Mouse (Mus musculus) heart, adult 2 months (tissue): ENCODE results near the gene Apod. TPM values are rescaled to one million over a fixed set of nuclear protein-coding genes. Genes with fewer than 3 reads are reported as not detected.

Source experiments
- DNase-seq, 2 experiments: peaks; one replicate each; pipeline ENCODE4 v3.0.0; 2021
- H3K27ac ChIP-seq: fragments of 200-600 bp; 2 replicates; pipeline ENCODE4 v1.8.1; 2022
- H3K27me3 ChIP-seq: fragments of 200-500 bp; 2 replicates; pipeline ENCODE4 v1.6.1; 2012; ENCODE audit warnings: mild to moderate bottlenecking, low read length, inconsistent platforms, mixed read lengths; ENCODE audit not compliant: control insufficient read depth, insufficient read depth
- H3K36me3 ChIP-seq: fragments of 200-500 bp; 2 replicates; pipeline ENCODE4 v1.6.1; 2012; ENCODE audit warnings: low read length, inconsistent platforms; ENCODE audit not compliant: control insufficient read depth, insufficient read depth
- H3K4me1 ChIP-seq: fragments of 200-500 bp; 2 replicates; pipeline ENCODE4 v1.6.1; 2011; ENCODE audit warnings: low read length; ENCODE audit not compliant: control insufficient read depth, insufficient read depth
- H3K4me3 ChIP-seq: fragments of 200-600 bp; 2 replicates; pipeline ENCODE4 v1.8.1; 2022
- H3K79me2 ChIP-seq: fragments of 200-500 bp; replicated peaks from 2 replicates; pipeline ENCODE4 v1.6.1; 2012; ENCODE audit warnings: mild to moderate bottlenecking, inconsistent platforms, low read length, moderate library complexity, mixed read lengths; ENCODE audit not compliant: control insufficient read depth, insufficient read depth
- H3K9ac ChIP-seq: fragments of 200-500 bp; 2 replicates; pipeline ENCODE4 v1.6.1; 2012; ENCODE audit warnings: low read depth, mild to moderate bottlenecking, control low read depth, inconsistent platforms, low read length, mixed read lengths
- CTCF ChIP-seq: fragments of 200-600 bp; IDR thresholded peaks from 2 replicates; pipeline ENCODE4 v1.8.1; 2022; ENCODE audit warnings: antibody characterized with exemption, mild to moderate bottlenecking, moderate library complexity
- EP300 ChIP-seq: fragments of 200-500 bp; IDR thresholded peaks from 2 replicates; pipeline ENCODE4 v1.6.1; 2011; ENCODE audit warnings: low read depth, low read length, control low read depth; ENCODE audit not compliant: insufficient read depth
- POLR2A ChIP-seq: fragments of 200-500 bp; IDR thresholded peaks from 2 replicates; pipeline ENCODE4 v1.6.1; 2011; ENCODE audit warnings: mild to moderate bottlenecking, low read depth, low read length, control low read depth; ENCODE audit not compliant: insufficient read depth
- WGBS: fragments of 180-500 bp; shearing (Covaris S2); methylation state at CpG from one replicate; pipeline ENCODE4 v1.1.7; 2018; 5-methylcytosine and 5-hydroxymethylcytosine counted together
- intact Hi-C: fragments of 180-260 bp; cut with DNase I; formaldehyde crosslinking; loops from one replicate; pipeline ENCODE4 v1.15.1; 2025
- polyA plus RNA-seq: library from polyadenylated mRNA; depleted of rRNA; stranded (reverse); fragments of >200 nt; gene quantifications from 2 replicates; pipeline ENCODE4 v1.2.3, GENCODE M21; 2012
- total RNA-seq, 2 experiments: library from RNA; stranded (reverse); gene quantifications; 2 replicates each; pipeline ENCODE4 v1.2.3; 2021

Apod gene
- total and polyA plus RNA-seq, 3 experiments, result 4.7 to 7.5 (median 5.3) TPM

- intact Hi-C loops, result no loop called here
- Histone ChIP-seq H3K4me1 (peaks cover 9% of the 10 kb centered on the region), H3K9ac (no peak overlapping the region), H3K27me3 (no peaks in the 10 kb centered on the region), H3K4me3 (no peak overlapping the region), H3K36me3 (peaks cover 4% of the 10 kb centered on the region; the same call in 1 of the 2 replicates), H3K27ac (0 out of 2 replicates have a peak overlapping the region, but pooled peaks have one; percentile 6), H3K79me2 (no peaks in the 10 kb centered on the region)
- no peak for TF ChIP-seq POLR2A
- TF ChIP-seq EP300, result no peak
- no peak for TF ChIP-seq CTCF
- no peak for DNase-seq
- WGBS, result 59% methylated on average over 3 of the region's 3 CpGs
These were observed 26.9 kb downstream of the Apod start for GRCm38 (mm10) chr16:31287712-31288111.

GRCm38 (mm10) chr16:31286801-31287488 is 27.7 kb downstream of the Apod start:
- intact Hi-C loops, result no loop called here
- Histone ChIP-seq H3K79me2 (no peaks in the 10 kb centered on the region), H3K27ac (no peak overlapping the region), H3K9ac (no peak overlapping the region), H3K4me3 (no peak overlapping the region), H3K4me1 (peaks cover 13% of the 10 kb centered on the region), H3K27me3 (no peaks in the 10 kb centered on the region), H3K36me3 (peaks cover 6% of the 10 kb centered on the region; the same call in 1 of the 2 replicates)
- TF ChIP-seq EP300, result no peak
- TF ChIP-seq POLR2A, result no peak
- no peak for TF ChIP-seq CTCF
- no peak for DNase-seq
- WGBS, result 92% methylated on average over 11 of the region's 11 CpGs

GRCm38 (mm10) chr16:31281981-31282380 is 32.6 kb downstream of the Apod start:
- peak overlapping the region; percentile 6; the same call in 1 of the 2 replicates for H3K27ac ChIP-seq
- DNase-seq, result peak; percentile 65 to 68
- H3K79me2 ChIP-seq, result no peaks in the 10 kb centered on the region
- intact Hi-C loops, result no loop called here
- H3K9ac ChIP-seq, result no peak overlapping the region
- H3K4me1 ChIP-seq, result peaks cover 19% of the 10 kb centered on the region
- H3K27me3 ChIP-seq, result no peaks in the 10 kb centered on the region
- peaks cover 5% of the 10 kb centered on the region; the same call in 1 of the 2 replicates for H3K36me3 ChIP-seq
- no peak for TF ChIP-seq CTCF
- no peak for TF ChIP-seq EP300
- no peak for TF ChIP-seq POLR2A
- H3K4me3 ChIP-seq, result no peak overlapping the region
- WGBS, result 37% methylated on average over 2 of the region's 2 CpGs

- TF ChIP-seq POLR2A (no peak), EP300 (no peak), CTCF (no peak)
- no peak for DNase-seq
These were observed 34.4 kb downstream of the Apod start for GRCm38 (mm10) chr16:31280176-31280575.

GRCm38 (mm10) chr16:31278581-31278980 is 36.0 kb downstream of the Apod start:
- peak in 1 of 2 experiments; percentile 14 for DNase-seq
- whole genome bisulfite sequencing, result 61% methylated on average over 6 of the region's 6 CpGs
- intact Hi-C loops, result loop anchor here (1.0 to 10.0 kb wide), 3 partner anchors 25 to 724 kb away; partner anchors contain the start of gene Tmem44

More at GRCm38 (mm10) chr16:31280176-31280575, 34.4 kb downstream of the Apod start:
- Histone ChIP-seq H3K79me2 (no peaks in the 10 kb centered on the region), H3K27me3 (no peaks in the 10 kb centered on the region), H3K36me3 (peaks cover 5% of the 10 kb centered on the region; the same call in 1 of the 2 replicates), H3K9ac (no peak overlapping the region), H3K27ac (no peak overlapping the region), H3K4me1 (peaks cover 24% of the 10 kb centered on the region), H3K4me3 (no peak overlapping the region)
- 95% methylated on average over 4 of the region's 4 CpGs for WGBS
- intact Hi-C loops, result no loop called here

GRCm38 (mm10) chr16:31278081-31278480 is 36.5 kb downstream of the Apod start:
- 42% methylated on average over 2 of the region's 2 CpGs for WGBS
- Histone ChIP-seq H3K4me1 (peaks cover 24% of the 10 kb centered on the region), H3K9ac (no peak overlapping the region), H3K27ac (peak overlapping the region; percentile 79), H3K4me3 (no peak overlapping the region), H3K36me3 (peaks cover 10% of the 10 kb centered on the region), H3K27me3 (no peaks in the 10 kb centered on the region), H3K79me2 (no peaks in the 10 kb centered on the region)
- peak; percentile 84; the same call in 1 of the 2 replicates for TF ChIP-seq EP300
- TF ChIP-seq POLR2A, result 0 out of 2 replicates have a peak, but pooled peaks have one; percentile 18
- TF ChIP-seq CTCF, result no peak
- peak; percentile 46 to 63 for DNase-seq
- intact Hi-C loops, result loop anchor here (1.0 to 10.0 kb wide), 3 partner anchors 25 to 723 kb away; partner anchors contain the start of gene Tmem44

More at GRCm38 (mm10) chr16:31278581-31278980, 36.0 kb downstream of the Apod start:
- Histone ChIP-seq H3K79me2 (no peaks in the 10 kb centered on the region), H3K9ac (no peak overlapping the region), H3K27me3 (no peaks in the 10 kb centered on the region), H3K4me3 (no peak overlapping the region), H3K36me3 (peaks cover 5% of the 10 kb centered on the region), H3K27ac (peak overlapping the region; percentile 79), H3K4me1 (peaks cover 24% of the 10 kb centered on the region)
- TF ChIP-seq EP300 (no peak), CTCF (no peak), POLR2A (no peak)
